Mouse (Mus musculus) layer of hippocampus, adult 2 months (tissue): ENCODE measurements around the gene Nmur1. TPM values are rescaled to one million over a fixed set of nuclear protein-coding genes. Genes with fewer than 3 reads are reported as not detected.
"Not testable (repeated sequence)": the region's sequence is repeated elsewhere in the genome, so short reads cannot be mapped to it uniquely, and the experiment has no call there.

ENCODE experiments used
- DNase-seq, 2 experiments: peaks; one replicate each; pipeline ENCODE4 v3.0.0; 2022; ENCODE audit warnings: low spot score in 2 of 2
- H3K27ac ChIP-seq: fragments of 200-600 bp; 2 replicates; pipeline ENCODE4 v1.8.1; 2022
- H3K4me3 ChIP-seq: fragments of 200-600 bp; 2 replicates; pipeline ENCODE4 v1.8.1; 2022; ENCODE audit warnings: mild to moderate bottlenecking
- CTCF ChIP-seq: fragments of 200-600 bp; conservative IDR thresholded peaks from 2 replicates; pipeline ENCODE4 v1.8.1; 2022; ENCODE audit warnings: antibody characterized with exemption, mild to moderate bottlenecking, moderate library complexity
- microRNA-seq, 2 experiments: library from miRNA; unstranded; fragments of <30 nt; microRNA quantifications; one replicate each; pipeline ENCODE4 v1.2.0; 2021
- total RNA-seq, 2 experiments: library from RNA; stranded (reverse); gene quantifications; 2 replicates each; pipeline ENCODE4 v1.2.3; 2021

The Nmur1 gene
- total RNA-seq, 2 experiments from 2014 or later = not detected

- no peak for DNase-seq
- no peak overlapping the region for H3K4me3 ChIP-seq
Observed at GRCm38 (mm10) chr1:86343969-86344861, 81.8 kb downstream of the Nmur1 start.

GRCm38 (mm10) chr1:86343087-86343645 is 82.9 kb downstream of the Nmur1 start:
- no peak for TF ChIP-seq CTCF
- Histone ChIP-seq H3K27ac (no peak overlapping the region), H3K4me3 (no peak overlapping the region)
- no peak for DNase-seq

More at GRCm38 (mm10) chr1:86343969-86344861, 81.8 kb downstream of the Nmur1 start:
- no peak overlapping the region for H3K27ac ChIP-seq
- TF ChIP-seq CTCF = no peak

DNA sequence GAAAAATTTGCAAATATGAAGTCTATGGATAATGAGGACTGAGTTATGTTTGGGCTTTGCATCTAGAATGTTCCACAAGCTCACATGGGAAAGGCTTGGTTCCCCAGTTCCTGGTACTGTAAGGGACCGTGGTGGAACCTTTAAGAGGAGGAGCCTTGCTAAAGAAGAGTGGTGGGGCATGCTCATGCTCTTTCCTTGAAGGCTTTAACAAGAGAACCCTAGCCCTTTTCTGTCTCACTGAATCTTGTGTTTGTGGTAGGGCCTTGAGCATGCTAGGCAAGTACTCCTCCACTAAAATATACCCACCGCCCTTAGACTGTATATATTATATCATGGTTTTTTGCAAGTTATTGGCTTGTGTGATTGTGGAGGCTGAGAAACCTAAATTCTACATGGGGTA is 83.7 kb downstream of the Nmur1 start:
- Histone ChIP-seq H3K27ac (no peak overlapping the region), H3K4me3 (no peak overlapping the region)
- TF ChIP-seq CTCF = no peak
- no peak for DNase-seq

DNA sequence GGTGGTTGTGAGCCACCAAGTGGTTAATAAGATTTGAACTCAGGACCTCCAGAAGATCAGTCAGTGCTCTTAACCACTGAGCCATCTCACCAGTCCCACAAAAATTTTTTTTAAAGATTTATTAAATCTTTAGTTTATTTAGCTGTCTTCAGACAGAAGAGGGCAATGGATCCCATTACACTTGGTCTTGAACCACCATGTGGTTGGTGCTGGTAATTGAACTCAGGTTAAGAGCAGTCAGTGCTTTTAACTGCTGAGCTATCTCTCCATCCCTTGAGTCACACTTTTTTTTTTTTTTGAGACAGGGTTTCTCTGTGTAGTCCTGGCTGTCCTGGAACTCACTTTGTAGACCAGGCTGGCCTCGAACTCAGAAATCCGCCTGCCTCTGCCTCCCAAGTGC is 84.9 kb downstream of the Nmur1 start:
- DNase-seq, H3K27ac ChIP-seq, H3K4me3 ChIP-seq: not testable (repeated sequence)

DNA sequence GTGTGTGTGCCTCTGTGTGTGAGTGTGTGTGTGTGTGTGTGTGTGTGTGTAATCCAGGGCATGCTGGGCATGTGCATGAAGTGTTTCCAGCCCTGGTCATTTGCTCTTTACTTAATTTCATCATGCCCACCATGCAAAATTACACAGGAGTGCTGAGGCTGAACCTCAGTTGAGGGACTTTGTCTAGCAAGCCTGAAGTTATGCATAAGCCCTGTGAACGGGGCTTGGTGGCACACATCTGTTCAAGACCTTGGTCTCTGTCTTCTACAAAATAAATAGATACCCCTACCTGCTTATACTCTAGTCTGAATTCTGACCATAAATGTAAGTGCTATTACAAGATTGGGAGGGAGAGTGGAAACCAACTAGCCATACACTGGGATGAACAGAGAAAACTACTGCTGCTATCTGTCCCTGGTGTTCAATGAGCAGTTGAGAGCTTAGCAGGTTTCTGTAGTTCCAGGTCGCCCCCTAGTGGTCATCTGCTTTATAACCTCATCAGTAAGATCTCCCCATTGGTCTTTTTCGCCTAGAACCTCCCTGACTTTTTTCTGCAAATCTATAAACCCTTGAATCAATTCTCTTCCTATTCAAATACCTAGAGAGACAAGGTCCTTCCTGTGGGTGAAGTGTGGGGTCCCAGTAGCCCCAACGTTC is 86.7 kb downstream of the Nmur1 start:
- peak; percentile 81 to 93 for DNase-seq
- peak; percentile 94 for TF ChIP-seq CTCF

DNA sequence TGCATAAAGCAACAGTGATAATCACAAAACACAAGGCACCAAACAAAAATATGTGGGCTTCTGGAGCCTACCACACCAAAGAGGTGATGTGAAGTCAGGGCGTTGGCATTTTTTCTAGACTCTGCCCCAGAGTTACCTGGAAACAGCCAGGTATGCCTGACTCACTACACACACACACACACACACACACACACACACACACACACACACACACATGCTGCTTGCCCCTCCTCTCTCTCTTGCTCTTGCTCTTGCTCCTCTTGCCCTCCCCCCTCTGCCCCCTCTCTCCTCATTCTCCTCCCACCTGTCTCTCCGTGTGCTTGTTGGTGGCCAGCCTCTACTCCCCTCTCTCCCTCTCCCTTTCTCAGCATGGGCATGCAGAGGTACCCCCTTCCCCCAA is 89.7 kb downstream of the Nmur1 start:
- Histone ChIP-seq H3K27ac (no peak overlapping the region), H3K4me3 (no peak overlapping the region)
- DNase-seq = no peak
- TF ChIP-seq CTCF = no peak

More for the DNA sequence above, 86.7 kb downstream of the Nmur1 start:
- no peak overlapping the region for H3K27ac ChIP-seq
- no peak overlapping the region for H3K4me3 ChIP-seq

Small RNA genes lying within 50 kb of the gene (microRNA-seq; reads per million reads assigned to microRNA genes)
- 47.6 to 56.7 reads per million in 2 experiments for gene mmu-mir-3535

Other genes starting within 250 kb of the Nmur1 start
- 1 to 10 TPM in 1 of 2 experiments, under 1 TPM in 1; 0.98 to 1.2 TPM for gene B3gnt7, start 123.4 kb downstream of the Nmur1 start, total RNA-seq
- gene Ncl, start 66.8 kb downstream of the Nmur1 start, total RNA-seq = 100 to 1,000 TPM; 140 to 145 TPM
- not detected for gene Tex44, start 101 bp upstream of the Nmur1 start, total RNA-seq
- gene Ptma, start 100.5 kb upstream of the Nmur1 start, total RNA-seq = 100 to 1,000 TPM; 478 to 491 TPM
- 10 to 100 TPM; 49.0 to 54.7 TPM for gene Pde6d, start 156.4 kb upstream of the Nmur1 start, total RNA-seq
- 10 to 100 TPM; 19.5 to 20.6 TPM for gene Cops7b, start 156.7 kb upstream of the Nmur1 start, total RNA-seq
- 1 to 10 TPM; 6.4 to 8.3 TPM for gene Nppc, start 244.3 kb upstream of the Nmur1 start, total RNA-seq